Mouse (Mus musculus) limb, embryonic 10.5 days (tissue): ENCODE measurements around the gene Mbd3. TPM values are rescaled to one million over a fixed set of nuclear protein-coding genes. Genes with fewer than 3 reads are reported as not detected.

Experiments used
- DNase-seq: peaks from one replicate; pipeline ENCODE4 v3.0.0-alpha.2; 2017; ENCODE audit warnings: low spot score
- H3K27ac ChIP-seq: fragments of 300-500 bp; sonication (generic); 2 replicates; pipeline ENCODE4 v1.5.1; 2016; ENCODE audit warnings: mild to moderate bottlenecking
- H3K27me3 ChIP-seq: fragments of 300-500 bp; sonication (generic); 2 replicates; pipeline ENCODE4 v1.6.1; 2016; ENCODE audit warnings: low read depth, mild to moderate bottlenecking; ENCODE audit not compliant: poor library complexity, severe bottlenecking
- H3K36me3 ChIP-seq: fragments of 300-500 bp; sonication (generic); 2 replicates; pipeline ENCODE4 v1.6.1; 2016; ENCODE audit warnings: mild to moderate bottlenecking, moderate library complexity
- H3K4me1 ChIP-seq: fragments of 300-500 bp; sonication (generic); 2 replicates; pipeline ENCODE4 v1.6.1; 2016
- H3K4me3 ChIP-seq: fragments of 300-500 bp; sonication (generic); 2 replicates; pipeline ENCODE4 v1.5.1; 2016; ENCODE audit warnings: mild to moderate bottlenecking, moderate library complexity
- H3K9me3 ChIP-seq: fragments of 300-500 bp; sonication (generic); replicated peaks from 2 replicates; pipeline ENCODE4 v1.6.1; 2016; ENCODE audit warnings: mild to moderate bottlenecking
- WGBS: fragments of 180-500 bp; shearing (Covaris S2); methylation state at CpG from one replicate; pipeline ENCODE4 v1.1.7; 2016; 5-methylcytosine and 5-hydroxymethylcytosine counted together
- polyA plus RNA-seq: library from polyadenylated mRNA; unstranded; fragments of >200 nt; fragmentation: Nextera tagmentation; extraction: Ambion mirVana; gene quantifications from 2 replicates; pipeline ENCODE4 v1.2.1, GENCODE M21; 2016

Mbd3 gene
- polyA plus RNA-seq, 1 experiment from 2014 or later, result 469 TPM

DNA sequence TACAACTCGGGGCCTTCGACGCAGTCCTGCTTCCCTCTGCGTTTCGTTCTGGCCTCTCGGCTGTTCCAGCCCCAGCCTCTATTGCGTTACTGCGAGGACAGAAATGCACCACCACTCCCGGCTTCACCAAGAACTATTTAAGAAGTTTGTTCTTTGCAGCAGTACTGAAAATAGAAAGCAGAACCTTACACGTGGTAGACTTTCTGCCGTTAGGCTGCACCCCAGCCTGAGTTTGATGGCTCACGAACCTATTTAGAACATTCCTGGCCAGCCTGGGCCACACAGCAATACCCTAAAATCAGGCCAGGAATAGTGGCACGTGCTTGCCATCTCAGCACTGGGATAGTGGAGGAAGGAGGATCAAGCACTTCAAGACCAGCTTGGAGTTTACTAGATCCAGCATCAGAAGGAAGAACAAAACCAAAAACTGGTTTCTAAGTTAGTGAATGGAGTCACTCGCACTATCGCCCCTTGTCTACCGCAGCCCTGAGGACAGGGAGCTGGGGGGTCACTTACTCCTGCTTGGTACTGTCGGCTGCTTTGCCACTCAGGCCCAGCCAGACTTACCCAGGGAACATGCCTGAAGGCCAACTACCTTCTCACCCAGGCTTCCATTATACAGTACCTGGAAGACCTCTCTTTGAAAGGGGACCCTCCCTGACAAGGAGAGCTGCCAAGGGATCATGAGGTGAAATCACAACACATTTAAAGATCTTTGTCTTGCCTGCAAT, 788 bp upstream of the Mbd3 start:
- WGBS, result 17% methylated on average over 17 of the region's 17 CpGs
- Histone ChIP-seq H3K36me3 (peaks cover 75% of the 10 kb centered on the region), H3K27me3 (no peaks in the 10 kb centered on the region), H3K27ac (peak overlapping the region; percentile 100), H3K4me3 (peak overlapping the region; percentile 88), H3K4me1 (peaks cover 49% of the 10 kb centered on the region), H3K9me3 (no peaks in the 10 kb centered on the region)
- DNase-seq, result no peak

DNA sequence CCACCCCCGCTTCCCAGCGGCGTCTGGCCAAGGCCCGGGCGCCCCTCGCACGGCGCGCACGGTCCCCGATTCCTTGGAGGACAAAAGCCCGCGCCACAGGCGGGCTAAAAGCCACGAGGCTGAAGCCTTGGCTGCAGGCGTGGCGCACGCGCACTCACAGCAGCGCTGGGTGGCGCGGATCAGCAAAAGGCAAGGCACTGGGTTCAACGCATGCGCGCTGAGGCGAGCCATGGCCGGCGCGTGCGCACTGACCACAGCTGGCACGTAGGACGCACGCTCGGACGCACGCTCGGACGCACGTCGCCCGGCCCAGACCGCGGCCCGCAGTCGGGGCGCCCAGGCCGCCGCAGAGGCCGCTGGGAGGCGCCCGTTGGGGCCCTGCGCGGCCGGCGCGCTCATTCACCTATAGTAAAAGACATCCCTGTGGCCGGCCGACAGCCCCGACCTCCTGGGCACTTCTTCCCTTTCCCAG, 595 bp downstream of the Mbd3 start:
- WGBS, result 0% methylated on average over 51 of the region's 59 CpGs
- Histone ChIP-seq H3K36me3 (peaks cover 76% of the 10 kb centered on the region), H3K4me1 (peaks cover 47% of the 10 kb centered on the region), H3K27ac (peak overlapping the region; percentile 100), H3K9me3 (no peaks in the 10 kb centered on the region), H3K27me3 (no peaks in the 10 kb centered on the region), H3K4me3 (peak overlapping the region; percentile 88)
- DNase-seq, result peak; percentile 100

DNA sequence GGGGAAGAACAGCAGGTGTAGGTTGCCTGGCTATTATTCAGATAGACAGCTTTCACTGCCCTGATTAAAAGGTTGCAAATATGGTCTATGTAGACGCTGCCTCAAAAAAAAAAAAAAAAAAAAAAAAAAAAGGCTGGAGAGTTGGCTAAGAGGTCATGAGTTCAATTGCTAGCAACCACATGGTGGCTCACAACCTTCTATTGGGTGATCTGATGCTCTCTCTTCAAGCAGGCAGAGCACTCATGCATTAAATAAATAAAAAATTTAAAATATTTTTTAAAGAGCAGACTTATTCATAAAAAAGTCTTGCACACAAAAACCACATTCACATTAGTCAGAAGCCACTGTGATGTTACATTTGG, 1.2 kb downstream of the Mbd3 start:
- WGBS, result 0% methylated on average over 1 of the region's 1 CpGs
- H3K27ac ChIP-seq, result peak overlapping the region; percentile 100
- peaks cover 47% of the 10 kb centered on the region for H3K4me1 ChIP-seq
- H3K36me3 ChIP-seq, result peaks cover 76% of the 10 kb centered on the region
- no peaks in the 10 kb centered on the region for H3K9me3 ChIP-seq
- H3K27me3 ChIP-seq, result no peaks in the 10 kb centered on the region
- H3K4me3 ChIP-seq, result peak overlapping the region; percentile 88
- DNase-seq, result no peak

DNA sequence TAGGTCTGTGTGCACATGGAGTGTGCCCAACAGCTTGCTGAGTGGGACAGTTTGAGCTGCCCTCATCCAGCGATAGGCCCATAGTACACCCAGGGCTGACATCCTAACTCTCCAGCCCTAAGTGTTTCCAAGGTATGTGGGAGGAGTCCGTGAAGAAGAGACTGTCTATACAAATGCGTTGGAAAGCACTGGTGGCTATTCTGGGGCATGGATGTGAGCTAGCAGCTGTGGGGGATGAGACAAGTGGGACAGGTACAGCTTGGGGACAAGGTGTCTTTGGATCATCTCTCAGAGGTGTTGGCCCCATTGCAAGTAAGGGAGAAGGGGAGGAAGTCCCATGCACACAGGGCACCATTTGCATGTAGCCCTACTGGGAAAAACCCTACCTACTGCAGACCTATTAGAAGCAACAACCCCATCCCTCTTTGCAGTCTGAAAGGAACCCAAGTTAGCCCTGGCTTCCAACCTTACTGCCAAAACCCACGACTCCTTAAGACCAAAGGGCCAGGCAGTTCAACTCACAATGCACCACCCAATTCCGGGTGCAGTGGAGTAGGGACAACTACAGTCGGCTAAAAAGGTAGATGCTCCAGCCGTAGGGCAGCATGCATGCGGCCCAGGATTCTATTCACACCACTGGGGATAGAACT, 1.7 kb downstream of the Mbd3 start:
- Histone ChIP-seq H3K36me3 (peaks cover 76% of the 10 kb centered on the region), H3K9me3 (no peaks in the 10 kb centered on the region), H3K4me3 (peak overlapping the region; percentile 88), H3K27me3 (no peaks in the 10 kb centered on the region), H3K27ac (peak overlapping the region; percentile 100), H3K4me1 (peaks cover 52% of the 10 kb centered on the region)
- no peak for DNase-seq
- WGBS, result 73% methylated on average over 8 of the region's 8 CpGs

DNA sequence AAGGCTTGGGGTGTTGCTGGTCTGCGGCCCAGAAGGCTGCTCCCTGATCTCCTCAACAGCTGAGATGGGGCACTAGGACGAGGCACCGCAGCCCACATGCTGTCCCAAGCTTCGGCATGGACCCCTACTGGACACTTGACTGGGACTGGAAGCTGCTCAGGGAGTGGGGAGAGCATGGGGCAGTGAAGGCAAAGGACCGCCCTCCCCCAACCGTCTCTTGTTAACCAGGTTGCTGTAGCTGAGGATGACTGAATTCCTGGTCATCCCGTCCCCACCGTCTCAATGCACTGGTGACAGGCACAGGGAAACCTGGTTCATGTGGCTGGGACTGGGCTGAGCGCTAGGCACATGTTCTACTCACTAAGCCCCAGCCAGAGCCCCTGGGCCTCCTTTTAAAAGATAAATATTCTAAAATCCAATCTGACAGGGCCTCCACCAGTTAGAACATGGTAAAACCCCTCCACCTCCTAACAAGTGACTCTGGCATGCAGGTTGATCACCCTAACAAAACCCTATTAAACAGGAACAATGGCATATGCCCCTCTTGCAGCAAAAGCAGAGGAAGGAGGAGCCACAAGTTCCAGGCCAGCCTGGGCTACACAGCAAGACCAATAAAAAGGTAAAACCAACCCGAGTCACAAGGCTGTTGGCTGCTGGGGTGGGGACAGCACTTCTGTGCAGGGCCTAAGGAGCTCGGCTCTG, 2.4 kb downstream of the Mbd3 start:
- peaks cover 76% of the 10 kb centered on the region for H3K36me3 ChIP-seq
- peak overlapping the region; percentile 100 for H3K27ac ChIP-seq
- H3K9me3 ChIP-seq, result no peaks in the 10 kb centered on the region
- DNase-seq, result no peak
- H3K4me1 ChIP-seq, result peaks cover 58% of the 10 kb centered on the region
- peak overlapping the region; percentile 88 for H3K4me3 ChIP-seq
- 91% methylated on average over 11 of the region's 11 CpGs for WGBS
- no peaks in the 10 kb centered on the region for H3K27me3 ChIP-seq

DNA sequence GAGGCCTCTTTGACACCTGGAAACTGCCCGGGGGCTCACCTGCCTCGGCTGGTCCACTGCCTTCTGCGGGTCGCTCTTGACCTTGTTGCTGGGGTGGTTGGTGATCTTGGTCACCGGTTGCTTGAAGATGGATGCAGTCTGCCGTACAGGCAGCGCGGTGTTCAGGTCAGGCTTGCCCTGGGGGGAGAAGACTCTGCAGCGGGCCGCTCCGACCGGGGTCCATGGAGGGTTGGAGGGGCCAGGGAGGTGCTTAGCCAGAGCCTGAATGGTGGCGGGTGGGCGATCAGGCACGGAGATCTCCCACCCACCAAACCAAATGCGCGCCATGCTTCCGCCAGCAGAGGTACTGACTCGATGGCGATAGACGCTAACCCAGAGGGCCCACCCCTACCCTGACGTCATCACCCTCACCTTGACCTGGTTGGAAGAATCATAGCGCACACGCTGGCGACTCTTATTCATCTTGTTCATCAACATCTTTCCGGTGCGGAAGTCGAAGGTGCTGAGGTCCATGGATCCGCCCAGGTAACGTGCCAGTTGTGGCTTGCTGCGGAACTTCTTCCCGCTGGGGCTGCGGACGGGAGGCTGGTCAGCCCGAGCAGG, 4.2 kb downstream of the Mbd3 start:
- no peak overlapping the region for H3K27ac ChIP-seq
- no peak overlapping the region for H3K4me3 ChIP-seq
- H3K27me3 ChIP-seq, result no peaks in the 10 kb centered on the region
- peaks cover 81% of the 10 kb centered on the region for H3K36me3 ChIP-seq
- peaks cover 49% of the 10 kb centered on the region for H3K4me1 ChIP-seq
- 95% methylated on average over 35 of the region's 35 CpGs for WGBS
- no peaks in the 10 kb centered on the region for H3K9me3 ChIP-seq
- DNase-seq, result no peak

DNA sequence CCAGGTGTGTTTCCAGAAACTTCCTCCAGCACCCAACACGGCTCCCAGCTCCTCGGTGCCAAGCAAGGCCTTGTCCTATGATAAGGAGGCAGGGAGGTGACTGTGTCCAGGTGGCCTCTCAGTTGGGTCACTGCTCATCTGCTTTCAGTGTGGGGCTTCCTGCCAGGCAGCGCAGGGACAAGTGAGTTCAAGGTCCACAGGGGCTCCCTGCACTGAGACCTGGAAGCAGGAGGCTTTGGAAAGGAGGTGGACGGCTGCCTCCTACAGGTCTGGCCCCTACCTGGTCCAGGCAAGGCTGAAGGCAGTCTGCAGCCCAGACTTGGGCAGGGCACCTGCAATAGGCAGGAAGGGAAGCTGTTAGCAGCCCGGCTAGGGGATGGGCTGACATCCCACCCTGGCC, 6.7 kb downstream of the Mbd3 start:
- WGBS, result 95% methylated on average over 5 of the region's 5 CpGs
- Histone ChIP-seq H3K9me3 (no peaks in the 10 kb centered on the region), H3K27me3 (no peaks in the 10 kb centered on the region), H3K36me3 (peaks cover 84% of the 10 kb centered on the region), H3K4me1 (peaks cover 44% of the 10 kb centered on the region), H3K27ac (0 out of 2 replicates have a peak overlapping the region, but pooled peaks have one; percentile 26), H3K4me3 (peak overlapping the region; percentile 18; the same call in 1 of the 2 replicates)
- no peak for DNase-seq

DNA sequence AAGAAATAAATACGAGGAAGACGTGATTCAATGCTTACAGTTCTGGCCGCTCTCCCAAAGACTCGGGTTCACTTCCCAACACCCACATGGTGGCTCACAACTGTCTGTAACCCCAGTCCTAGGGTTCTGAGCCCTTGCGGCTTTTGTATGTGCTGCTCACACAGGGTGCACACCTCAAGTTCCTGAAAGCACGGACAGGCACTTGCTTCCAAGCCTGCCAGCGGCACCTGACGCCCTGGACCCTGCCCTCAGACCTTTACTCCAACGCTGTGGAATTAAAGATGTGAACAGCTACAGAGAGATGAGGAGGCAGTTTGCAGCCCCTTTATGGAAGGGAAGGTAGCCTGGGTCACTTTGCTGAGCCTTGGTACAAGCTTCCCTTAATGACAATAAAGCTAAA, 8.7 kb downstream of the Mbd3 start:
- no peak for DNase-seq
- 90% methylated on average over 9 of the region's 9 CpGs for WGBS
- H3K27ac ChIP-seq, result no peak overlapping the region
- H3K36me3 ChIP-seq, result peaks cover 64% of the 10 kb centered on the region
- H3K9me3 ChIP-seq, result no peaks in the 10 kb centered on the region
- peaks cover 35% of the 10 kb centered on the region for H3K4me1 ChIP-seq
- no peak overlapping the region for H3K4me3 ChIP-seq
- no peaks in the 10 kb centered on the region for H3K27me3 ChIP-seq

DNA sequence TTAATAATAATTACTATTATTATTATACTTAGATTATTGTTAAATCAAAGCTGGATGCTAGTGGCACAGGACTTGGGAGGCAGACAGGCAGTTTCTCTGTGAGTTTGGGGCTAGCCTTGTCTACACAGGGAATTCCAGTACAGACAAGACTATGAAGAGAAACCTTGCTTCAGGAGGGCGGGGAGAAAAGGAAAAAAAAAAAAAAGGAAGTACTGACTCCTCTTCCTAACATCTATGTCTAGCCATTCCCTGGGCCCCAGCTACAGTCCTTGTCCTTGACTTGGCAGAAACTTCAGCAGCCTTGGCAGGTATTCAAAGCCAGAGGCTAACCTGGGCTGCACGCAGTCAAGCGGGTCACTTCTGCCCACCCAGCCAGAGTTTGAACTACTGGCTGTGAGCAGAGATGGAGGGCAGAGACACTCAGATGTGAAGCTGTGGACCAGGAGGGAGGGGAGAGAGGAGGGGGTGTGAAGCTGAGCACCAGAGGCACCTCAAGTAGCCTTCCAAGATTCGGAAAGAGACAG, 10.1 kb downstream of the Mbd3 start:
- peaks cover 49% of the 10 kb centered on the region for H3K4me1 ChIP-seq
- no peaks in the 10 kb centered on the region for H3K27me3 ChIP-seq
- peaks cover 63% of the 10 kb centered on the region for H3K36me3 ChIP-seq
- DNase-seq, result no peak
- no peak overlapping the region for H3K4me3 ChIP-seq
- 77% methylated on average over 4 of the region's 4 CpGs for WGBS
- H3K9me3 ChIP-seq, result no peaks in the 10 kb centered on the region
- H3K27ac ChIP-seq, result no peak overlapping the region

DNA sequence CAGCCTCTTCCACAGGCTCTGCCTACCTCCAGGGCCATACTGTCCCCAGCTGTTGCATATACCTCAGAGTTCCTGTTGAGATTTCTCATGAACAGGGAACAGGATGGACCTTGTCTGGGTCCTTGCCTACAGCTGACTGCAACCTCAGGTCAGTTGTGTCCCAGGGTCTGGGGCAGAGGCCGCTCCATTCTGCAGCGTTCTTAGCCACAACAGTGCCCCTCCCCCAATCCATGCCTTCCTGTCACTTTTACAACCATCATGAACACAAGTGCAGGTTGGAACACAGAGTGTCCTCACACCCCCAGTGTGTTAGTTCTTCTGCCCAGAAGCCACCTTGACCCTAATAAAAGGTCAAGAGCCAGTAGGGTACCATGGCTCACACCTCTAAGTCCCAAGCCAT, 10.6 kb downstream of the Mbd3 start:
- Histone ChIP-seq H3K36me3 (peaks cover 63% of the 10 kb centered on the region), H3K4me1 (peaks cover 54% of the 10 kb centered on the region), H3K27me3 (no peaks in the 10 kb centered on the region), H3K27ac (peak overlapping the region; percentile 93), H3K9me3 (no peaks in the 10 kb centered on the region), H3K4me3 (peak overlapping the region; percentile 94)
- 24% methylated on average over 2 of the region's 2 CpGs for whole genome bisulfite sequencing
- DNase-seq, result no peak

DNA sequence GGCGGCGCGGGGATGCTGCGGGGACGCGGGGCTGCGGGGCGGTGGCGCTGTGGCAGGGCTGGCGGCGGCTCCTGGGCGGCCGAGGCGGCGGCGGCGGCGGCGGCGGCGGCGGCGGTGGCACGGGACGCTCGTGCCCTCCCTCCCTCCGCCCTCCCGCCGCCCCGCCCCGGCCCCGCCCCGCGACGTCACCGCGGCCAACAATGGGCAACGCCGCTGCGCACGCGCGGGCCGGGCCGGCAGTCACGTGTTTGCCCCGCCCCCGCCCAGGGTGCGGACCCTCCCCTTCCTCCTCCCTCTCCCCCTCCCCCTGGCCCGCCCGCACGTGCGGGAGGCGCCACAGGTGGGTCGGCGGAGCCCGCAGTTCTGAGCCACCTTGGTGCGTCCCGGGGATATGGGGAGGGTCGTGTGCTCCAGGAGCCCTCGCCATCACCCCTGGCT, 11.8 kb downstream of the Mbd3 start, which contains the start of gene Mex3d:
TSS of gene Mex3d (minus strand) at position 138 of the 438 bp plus-strand sequence.
- Histone ChIP-seq H3K4me3 (peak within 1 kb of the TSS; percentile 94), H3K27ac (peak within 1 kb of the TSS; percentile 93), H3K27me3 (no peaks in the 10 kb centered on the region), H3K4me1 (peaks cover 56% of the 10 kb centered on the region), H3K9me3 (no peaks in the 10 kb centered on the region), H3K36me3 (peaks cover 63% of the 10 kb centered on the region)
- peak; percentile 98 for DNase-seq
- WGBS, result 14% methylated on average over 37 of the region's 61 CpGs

DNA sequence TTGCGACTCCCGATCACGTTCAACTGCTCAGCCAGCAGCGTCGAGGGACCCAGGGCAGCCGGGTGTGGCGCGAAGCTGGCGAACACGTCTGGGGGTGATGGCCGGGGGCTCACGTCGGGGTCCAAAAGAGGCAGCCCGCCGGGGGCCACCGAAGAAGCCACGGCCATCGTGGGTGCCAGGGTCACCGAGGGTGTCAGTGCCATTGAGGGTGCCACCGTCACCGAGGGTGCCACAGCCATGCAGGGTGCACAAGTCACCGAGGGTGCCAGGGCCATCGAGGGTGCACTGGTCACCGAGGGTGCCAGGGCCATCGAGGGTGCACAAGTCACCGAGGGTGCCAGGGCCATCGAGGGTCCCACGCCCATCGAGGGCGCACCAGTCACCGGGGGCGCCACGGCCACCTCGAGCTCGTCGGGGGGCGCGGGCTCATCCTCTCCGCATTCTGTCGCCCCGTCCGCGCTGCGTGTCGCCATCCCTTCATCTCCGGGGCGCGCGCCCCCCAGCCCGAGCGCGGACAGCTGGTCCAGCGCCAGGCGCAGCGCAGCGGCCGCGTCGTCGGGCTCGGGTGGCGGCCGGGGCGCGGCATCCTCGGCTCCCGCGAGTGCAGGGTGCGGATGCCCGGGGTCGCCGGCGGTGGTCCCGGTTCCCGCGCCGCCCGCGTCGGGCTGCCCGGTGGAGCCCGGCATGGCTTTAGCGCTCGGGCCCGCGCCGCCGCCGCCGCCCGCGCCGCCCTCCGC, 12.4 kb downstream of the Mbd3 start:
- DNase-seq, result peak; percentile 60

More for the DNA sequence above, 12.4 kb downstream of the Mbd3 start:
- peaks cover 63% of the 10 kb centered on the region for H3K36me3 ChIP-seq
- WGBS, result 4% methylated on average over 94 of the region's 94 CpGs
- H3K27ac ChIP-seq, result peak overlapping the region; percentile 93
- H3K4me3 ChIP-seq, result peak overlapping the region; percentile 94
- H3K9me3 ChIP-seq, result no peaks in the 10 kb centered on the region
- peaks cover 50% of the 10 kb centered on the region for H3K4me1 ChIP-seq
- no peaks in the 10 kb centered on the region for H3K27me3 ChIP-seq
